Mouse (Mus musculus) retina, postnatal 1 day (tissue): ENCODE data around the gene Sae1.

Experiments used
- DNase-seq: peaks from one replicate; pipeline ENCODE4 v3.0.0-alpha.2; 2012

Gene Sae1

DNA sequence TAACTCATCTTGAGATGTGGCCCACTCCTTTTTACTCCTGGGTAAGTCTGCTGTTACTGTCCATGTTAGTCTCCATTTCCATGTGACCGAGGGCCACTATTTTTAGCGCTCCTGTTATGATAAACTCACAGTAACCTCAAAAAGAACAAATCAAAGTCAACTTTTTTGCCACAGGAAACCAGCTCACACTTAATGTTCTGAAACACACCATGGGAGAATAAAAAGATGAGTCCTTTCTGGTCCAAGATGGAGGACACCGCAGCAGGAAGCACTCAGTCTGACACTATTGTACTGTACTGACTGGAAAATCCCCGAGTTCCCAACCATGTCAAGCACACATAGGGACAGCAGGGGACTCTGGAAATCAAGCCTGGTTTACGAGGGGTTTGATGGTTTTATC lies 37.6 kb downstream of the Sae1 start:
- DNase-seq: no peak

DNA sequence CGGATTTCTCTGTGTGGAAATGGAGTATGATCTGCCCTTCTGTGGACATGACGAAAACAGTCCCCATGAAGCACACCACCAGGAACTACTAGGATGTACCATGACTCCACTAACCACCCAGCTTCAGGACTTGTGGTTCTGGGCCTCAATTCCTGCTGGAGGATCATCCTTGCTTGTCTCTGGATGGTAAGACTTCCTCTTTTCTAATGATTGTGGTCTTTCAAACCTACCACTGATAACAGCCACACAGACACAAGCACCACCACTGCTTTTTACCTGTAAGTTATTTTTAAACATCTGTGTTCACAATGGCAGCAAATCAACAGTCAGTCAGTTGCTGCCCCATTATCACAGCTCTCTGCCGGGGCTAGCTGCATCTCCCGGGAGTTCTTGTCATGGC lies 42.3 kb downstream of the Sae1 start:
- no peak for DNase-seq

DNA sequence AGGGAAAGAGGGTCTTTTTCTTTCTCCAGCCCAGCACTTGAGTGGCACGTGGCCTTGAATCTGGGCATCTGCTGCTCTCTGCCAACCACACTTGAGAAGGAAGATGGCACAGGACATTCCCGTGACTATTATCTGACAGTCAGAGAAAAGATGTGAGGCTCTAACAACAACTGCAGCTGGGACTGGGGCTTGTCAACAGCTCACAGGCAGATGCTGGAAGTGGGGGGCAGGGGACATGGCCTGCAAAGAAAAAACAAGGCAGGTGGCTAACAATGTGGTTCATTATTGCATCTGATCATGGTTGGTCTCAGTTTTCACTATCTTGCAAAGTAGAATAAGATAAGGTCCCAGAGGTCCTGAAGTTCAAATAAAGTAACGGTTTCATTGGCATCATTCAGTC lies 43.0 kb downstream of the Sae1 start:
- no peak for DNase-seq

DNA sequence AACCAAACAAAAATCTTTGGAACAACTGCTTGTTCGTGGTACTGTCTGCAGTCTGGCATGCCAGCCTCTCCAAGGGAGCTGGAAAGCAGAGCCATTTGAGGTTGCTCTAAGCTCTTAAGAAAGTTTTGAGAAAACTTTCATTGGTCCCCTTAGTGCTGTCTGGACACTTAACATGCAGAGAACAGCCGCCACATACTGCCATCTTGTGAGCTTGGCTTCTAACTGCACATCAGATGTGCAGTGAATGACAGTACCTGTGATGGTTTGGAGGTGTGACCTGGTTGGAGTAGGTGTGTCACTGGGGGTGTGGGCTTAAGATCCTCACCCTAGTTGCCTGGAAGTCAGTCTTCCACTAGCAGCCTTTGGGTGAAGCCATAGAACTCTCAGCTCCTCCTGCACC lies 49.9 kb downstream of the Sae1 start:
- no peak for DNase-seq

DNA sequence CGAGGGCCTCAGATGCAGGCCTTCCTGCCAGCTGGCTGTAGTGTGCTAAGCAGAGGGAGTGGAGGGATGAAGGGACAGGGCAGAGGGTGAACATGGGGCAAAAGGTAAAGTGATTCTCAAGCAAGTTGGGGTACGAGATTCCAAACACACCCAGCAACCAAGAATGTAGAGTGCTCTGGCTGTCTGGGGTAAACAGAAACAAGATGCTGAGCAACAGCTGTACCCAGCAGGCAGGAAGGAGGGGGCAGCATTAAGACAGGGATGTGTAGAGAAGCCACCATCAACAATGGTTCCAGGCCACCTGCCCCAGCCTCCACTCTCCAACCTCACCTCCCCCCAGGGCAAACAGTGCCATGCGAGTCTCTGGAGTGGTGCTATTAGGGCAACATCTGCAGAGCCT lies 58.5 kb downstream of the Sae1 start:
- no peak for DNase-seq

DNA sequence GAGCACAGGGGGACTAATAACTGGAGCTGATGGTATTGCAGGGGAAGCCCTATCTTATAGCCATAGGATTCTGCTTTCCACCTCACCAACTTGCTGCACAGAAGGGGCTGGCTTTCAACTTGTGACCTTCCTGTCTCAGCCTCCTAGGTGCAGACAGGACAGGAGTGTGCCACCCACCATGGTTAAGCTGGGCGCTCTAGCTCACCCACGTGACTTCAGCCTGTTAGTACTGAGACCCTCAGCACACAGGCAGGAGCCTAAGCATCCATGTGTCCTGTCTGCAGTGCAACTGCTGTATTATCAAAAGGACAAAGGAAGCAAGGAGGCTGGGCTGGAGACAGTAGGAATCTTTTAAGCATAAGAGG lies 61.0 kb downstream of the Sae1 start:
- no peak for DNase-seq

DNA sequence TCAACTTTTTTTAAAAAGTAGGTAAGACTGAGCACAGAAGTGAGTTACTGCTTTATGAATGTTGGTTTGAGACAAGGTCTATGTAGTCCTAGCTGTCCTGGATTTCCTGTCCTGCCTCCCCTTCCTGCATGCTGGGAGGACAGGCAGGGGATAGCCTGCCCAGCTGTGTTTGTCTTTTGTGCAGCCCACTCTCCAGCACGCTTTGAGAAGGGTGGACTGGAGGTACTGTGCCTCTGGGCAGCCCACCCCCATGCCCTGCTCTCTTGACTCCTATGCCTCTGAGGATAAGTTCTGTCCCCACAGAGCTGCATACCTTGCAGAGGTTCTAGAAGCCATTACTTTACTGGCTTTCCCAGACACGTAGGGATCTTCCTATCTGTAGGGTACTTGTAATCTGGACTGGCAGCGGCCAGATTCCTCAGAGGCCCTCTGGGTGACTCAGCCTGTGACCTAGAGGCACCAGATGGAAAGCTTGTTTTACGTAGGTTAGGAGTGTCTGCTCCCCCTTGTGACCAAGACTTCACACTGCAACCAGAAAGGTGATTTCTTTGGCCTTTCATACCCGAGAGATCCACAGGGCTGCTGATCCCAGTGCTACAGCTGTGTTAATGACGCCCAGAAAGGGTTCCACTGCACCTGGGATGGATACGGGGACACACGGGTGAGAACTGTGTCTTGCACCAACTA lies 61.5 kb downstream of the Sae1 start:
- DNase-seq: peak; percentile 89

DNA sequence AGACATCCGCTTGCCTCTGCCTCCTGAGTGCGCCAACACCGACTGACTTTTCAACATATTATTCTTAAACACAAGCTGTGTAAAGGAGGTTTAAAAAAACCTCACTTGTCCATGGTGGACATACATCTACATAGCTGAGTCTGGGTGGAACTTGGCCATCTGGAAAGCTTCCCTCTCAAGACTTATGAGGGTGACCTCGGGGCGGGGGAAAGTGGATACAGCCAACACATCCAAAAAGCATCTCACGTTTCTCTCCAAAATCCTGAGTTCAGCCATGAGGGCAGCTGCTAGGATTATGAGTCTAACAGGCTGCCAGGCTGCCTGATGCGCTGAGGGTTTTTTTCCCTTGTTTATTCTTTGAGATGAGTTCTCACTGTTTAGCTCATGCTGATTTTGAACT lies 62.9 kb downstream of the Sae1 start:
- no peak for DNase-seq

DNA sequence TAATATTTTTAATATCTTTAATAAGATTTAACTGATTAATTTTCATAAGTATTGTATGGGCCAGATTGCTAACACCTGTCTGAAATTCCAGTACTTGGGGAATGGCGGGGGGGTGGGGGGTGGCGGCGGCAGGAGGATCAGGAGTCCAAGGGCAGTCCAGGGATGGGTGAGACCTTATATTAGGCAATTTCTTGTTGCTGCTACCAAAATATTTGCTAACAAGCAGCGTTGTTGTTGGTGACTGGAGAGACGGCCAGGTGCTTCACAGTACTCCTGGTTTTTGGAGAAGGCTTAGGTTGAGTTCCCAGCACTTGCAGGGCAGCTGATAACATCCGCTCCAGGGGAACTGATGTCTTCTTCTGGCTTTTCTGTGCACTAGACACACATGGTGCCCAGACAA lies 67.1 kb downstream of the Sae1 start:
- no peak for DNase-seq

DNA sequence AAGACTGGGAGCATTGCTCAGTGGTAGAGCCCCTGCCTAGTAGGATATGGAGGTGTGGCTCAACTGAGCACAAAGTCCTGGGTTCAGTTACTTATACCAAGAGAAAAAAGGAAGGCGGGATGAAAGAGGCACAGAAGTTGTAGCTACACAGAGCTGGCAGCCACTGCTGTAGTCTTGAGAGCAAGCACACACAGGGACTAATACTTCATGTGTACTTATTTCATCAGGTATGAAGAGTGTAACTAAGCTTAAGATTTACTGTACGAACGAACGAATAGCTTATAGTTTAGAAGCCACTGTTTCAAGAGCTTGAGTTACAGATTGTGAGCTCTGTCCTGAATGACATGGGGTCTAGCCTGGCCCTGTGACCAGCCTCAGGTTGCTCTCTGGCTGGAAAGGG lies 68.4 kb downstream of the Sae1 start:
- DNase-seq: no peak

DNA sequence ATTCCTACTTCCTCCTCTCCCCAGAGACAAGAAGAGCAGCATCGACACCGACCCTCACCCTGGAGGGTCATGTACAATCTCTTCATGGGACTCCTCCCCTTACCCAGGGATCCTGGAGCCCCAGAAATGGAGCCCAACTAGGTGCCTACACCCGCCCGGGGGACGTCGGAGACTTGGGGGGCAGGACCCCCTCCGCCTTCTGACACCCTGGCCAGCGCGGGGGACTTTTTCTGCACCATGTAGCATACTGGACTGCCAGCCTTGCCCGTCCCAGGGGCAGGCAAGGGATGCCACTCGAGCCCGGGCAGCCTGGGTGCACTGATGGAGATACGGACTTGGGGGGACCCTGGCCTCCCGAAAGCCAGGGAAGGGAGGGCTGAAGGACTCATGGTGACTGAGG lies 70.5 kb downstream of the Sae1 start:
- DNase-seq: no peak

DNA sequence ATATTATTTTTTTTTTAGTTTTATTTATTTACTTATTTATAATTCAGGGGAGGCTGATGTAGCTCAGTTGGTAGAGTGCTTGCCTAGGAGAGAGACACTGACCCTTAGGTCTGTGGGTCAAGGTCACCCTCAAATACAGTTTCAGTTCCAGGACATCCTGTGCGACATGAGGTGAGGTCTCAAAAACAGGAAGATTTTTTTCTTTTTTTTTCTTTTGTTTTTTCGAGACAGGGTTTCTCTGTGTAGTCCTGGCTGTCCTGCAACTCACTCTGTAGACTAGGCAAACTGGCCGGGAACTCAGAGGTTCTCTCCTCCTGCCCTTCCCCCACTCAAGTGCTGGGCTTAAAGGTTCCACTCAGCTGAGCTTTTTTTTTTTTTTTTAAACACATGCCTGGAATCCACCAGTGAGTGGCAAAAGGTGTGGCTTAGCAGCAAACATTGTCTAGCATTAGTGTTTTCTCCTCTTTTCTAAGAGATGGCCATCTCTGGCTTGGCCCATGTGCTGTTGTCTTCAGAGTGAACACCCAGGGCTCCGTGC lies 72.3 kb downstream of the Sae1 start:
- no peak for DNase-seq

DNA sequence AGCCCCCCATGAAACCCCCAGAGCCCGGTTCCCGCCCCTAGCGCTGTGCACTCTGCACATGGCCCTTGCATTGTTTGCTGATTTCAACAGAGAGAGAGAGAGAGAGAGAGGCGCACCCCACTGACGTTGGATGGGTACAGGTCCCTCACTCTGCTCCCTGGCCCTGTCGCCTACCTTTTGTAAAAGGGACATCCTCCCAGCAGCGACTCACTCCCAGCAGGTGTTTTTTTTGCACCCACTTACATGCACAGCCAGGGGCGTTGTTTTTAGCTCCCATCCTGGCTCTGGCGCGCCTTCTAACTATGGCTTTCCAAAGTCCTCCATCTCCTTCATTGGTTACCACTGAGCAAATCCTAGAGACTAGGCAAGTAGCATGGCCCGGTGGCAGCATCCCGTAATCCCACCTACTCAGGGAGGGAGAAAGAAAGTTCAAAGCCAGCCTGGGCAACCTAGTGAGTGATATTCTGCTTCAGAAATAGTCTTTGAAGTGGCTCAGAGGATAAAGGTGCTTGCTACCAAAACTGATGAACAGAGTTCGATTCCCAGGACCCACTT lies 73.3 kb downstream of the Sae1 start:
- DNase-seq: no peak

DNA sequence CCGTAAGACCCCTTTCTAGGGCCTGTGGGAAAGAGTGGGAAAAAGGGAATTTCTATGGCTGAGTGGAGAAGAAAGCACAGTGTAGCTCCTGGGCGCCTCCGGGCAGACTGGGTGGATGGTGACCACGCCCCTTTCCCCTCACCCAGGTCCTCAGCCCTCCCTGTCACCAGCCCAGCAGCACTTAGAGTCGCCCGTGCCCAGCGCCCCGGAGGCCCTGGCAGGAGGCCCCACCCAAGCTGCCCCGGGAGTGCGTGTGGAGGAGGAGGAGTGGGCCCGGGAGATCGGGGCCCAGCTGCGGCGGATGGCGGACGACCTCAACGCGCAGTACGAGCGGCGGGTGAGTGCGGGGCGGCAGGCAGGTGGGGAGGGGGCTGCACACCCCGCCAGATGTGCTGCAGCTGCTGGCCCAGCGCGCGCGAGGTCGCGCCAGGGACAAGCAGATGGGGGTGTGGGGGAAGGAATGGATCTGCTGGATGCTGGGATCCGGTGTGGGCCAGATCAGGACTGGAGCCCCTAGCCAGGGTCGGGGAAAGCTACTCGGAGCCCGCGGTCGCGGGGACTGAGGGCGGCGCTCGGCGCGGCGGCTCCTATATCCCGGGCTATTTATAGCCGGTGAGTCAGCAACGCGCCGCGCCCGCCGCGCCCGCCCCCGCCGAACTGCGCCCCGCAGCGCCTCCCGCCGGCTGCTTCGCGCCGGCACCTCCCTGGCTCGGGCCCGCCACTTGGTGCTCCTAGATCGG lies 74.0 kb downstream of the Sae1 start:
- DNase-seq: peak; percentile 85

DNA sequence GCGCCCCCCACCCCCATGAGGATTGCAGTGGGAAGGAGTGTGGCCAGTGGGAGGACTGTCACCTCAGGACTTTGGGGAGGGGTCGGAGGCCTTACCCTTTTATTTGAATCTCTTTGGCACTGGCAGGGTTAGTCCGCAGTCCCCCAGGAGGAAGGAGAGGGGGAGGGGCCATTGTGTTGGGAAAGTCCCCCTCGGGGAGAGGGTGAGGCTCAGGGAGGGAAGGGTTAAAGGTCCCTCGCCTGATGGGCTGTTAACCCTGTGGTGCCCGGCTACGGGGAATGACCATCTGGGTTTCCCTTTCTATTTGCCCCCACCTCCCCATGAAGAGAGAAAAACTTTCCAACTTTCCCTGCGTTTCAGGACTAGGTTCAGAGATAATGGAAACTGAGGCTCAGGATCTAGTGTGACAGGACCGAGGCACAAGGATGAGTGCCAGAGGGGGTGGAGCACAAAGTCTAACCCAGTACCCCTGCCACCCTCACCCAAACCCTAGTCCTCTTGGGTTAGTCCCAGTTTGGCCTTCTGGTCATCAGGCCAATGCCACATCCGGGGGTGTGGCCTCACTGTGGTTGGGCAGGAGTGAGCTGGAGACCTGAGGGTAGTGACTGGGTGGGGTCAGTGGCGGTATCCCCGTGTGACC lies 74.8 kb downstream of the Sae1 start:
- peak; percentile 82 for DNase-seq

DNA sequence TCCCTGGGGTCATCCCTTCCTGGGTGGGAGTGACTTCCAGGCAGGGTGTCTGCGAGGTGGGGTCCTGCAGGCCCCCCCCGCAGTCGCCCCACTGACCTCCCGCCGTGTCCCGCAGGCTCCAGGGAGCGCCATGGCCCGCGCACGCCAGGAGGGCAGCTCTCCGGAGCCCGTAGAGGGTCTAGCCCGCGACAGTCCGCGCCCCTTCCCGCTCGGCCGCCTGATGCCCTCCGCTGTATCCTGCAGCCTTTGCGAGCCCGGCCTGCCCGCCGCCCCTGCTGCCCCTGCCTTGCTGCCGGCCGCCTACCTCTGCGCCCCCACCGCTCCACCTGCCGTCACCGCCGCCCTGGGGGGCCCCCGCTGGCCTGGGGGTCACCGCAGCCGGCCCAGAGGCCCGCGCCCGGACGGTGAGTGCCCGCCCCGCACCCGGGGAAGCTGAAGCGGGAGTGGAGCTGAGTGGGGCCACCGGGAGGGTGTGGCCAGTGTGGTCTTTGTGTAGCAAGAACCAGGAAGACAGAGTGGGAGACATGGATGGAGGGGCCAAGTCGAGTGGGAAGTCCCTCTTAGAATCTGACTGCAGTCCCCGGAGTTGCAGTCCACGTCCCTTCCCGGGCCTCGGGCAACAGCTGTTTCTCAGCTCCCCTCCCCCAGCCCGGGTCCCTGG lies 75.5 kb downstream of the Sae1 start:
- DNase-seq: peak; percentile 59

DNA sequence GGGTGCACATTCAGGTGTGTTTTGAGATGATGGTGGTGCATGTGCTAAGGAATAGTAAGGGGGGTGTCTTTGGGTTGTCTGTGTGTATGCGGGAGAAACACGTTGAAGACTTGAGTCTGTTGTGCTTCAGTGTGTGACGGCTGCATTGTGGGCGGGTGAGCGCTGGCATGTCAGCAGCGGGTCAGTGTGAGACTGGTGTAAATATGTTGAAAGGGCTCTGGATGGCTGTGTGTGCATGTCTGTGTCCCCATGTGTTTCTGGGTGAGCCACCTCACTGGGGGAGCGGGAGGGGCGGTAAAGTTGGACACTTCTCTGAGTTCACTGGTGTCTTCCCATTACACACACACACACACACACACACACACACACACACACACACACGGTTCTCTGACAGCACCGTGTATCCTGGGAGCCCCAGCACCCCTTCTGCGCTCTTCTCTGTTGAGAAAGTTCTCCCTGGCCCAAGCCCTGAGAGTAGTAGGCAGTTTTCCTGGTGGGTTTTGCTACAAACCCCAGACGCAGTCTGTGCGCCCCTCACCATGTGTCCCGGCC lies 76.1 kb downstream of the Sae1 start:
- peak; percentile 45 for DNase-seq

DNA sequence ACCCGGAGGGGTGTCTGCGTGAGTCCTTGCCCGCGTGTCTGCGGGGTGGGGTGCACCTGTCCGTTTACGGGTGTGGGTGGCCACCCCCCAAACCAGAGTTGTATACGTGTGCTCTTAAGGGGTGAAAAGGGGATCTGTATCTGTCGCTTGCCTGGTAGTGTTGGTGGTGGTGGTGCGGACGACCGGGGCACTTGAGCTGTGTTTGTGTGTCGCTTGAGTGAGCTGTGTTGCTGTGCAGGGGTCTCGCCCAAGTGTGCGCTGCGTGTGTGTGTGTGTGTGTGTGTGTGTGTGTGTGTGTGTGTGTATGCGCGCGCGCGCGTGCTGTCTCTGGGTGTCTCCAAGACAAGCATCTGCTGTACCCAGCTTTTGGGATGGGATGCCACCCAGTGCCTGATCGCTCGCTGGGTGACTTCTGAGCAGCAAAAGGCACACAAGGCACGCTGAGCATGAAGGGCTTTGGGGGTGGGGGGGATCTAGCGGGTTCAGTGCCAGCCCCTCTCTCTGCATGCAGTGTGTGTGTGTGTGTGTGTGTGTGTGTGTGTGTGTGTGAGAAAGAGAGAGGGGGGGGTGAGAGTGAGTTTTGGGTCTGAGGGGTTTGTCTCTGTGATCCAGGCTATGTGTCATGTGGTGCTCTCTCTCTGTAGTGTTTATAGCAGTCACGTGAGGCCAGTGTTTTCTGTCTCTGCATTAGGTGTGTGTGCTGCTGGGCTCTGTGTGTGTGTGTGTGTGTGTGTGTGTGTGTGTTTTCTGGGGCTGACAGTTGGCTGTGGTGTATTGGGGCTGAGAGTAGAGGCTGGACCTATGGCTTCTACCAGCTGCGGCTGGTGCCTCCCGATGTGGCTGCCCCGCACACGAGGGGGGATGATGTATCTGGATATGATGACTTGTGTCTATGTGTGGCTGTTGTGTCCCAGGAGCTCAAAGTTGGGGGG lies 76.8 kb downstream of the Sae1 start:
- DNase-seq: peak; percentile 64

DNA sequence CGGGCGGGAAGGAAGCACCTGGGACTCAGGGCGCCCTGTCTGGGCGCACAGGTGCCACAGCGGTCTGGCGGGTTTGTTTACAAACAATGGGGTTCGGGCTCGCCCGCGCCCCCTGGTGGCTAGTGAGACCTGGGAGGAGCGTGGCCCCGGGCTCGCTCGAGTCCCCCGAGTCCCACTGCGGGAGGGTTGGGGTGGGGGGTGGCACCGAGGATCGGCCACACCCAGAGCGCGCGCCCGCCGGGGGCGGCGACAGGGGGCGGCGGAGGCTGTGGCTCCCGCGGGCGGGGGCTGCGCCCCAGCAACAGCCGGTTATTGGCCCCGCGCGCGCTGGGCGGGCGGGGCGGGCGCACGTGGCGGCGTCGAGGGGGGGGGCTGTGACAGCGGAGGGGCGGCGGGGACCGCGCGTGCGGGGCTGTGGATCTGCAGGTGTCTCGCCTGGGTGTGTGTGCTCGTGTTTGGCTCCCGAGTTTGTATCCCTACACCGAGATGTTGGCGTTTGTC lies 77.5 kb downstream of the Sae1 start:
- peak; percentile 81 for DNase-seq

DNA sequence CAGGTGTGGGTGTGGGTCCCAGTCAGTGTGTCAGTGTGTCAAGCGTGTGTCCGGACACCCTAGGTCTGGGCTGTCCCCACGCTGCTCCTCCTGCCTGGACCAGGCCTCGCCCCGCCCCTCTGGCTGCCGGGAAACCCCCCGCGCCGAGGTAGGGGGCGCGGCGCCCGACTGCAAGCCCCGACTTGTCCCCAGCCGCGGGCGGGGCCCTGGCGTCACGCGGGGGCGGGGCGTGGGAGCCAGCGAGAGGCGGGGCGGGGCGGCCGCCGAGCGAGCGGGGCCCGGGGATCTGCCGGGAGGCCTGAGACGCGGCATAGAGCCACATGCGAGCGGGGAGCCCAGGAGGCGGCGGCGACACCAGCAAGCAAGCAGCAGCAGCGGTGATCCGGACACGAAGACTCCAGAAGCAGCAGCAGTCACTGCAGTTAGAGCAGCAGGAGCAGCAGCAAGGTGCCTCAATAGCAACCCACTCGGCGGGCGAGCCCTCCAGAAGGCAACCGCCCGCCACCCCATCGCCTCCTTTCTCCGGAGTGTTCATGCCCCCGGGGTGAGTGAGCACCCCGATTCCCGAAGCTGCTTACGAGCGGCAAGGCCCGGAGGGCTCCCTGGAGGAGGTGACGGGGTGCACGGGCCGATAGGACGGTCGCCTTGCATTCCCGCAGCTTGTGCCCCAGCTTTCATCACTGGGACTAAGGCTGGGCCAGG lies 78.1 kb downstream of the Sae1 start:
- DNase-seq: peak; percentile 88
